Mouse (Mus musculus): ENCODE data around the gene Eno1. TPM values are rescaled to one million over a fixed set of nuclear protein-coding genes. Genes with fewer than 3 reads are reported as not detected.

The Eno1 gene
- polyA plus RNA-seq, 1 experiment: 1,007 TPM

DNA sequence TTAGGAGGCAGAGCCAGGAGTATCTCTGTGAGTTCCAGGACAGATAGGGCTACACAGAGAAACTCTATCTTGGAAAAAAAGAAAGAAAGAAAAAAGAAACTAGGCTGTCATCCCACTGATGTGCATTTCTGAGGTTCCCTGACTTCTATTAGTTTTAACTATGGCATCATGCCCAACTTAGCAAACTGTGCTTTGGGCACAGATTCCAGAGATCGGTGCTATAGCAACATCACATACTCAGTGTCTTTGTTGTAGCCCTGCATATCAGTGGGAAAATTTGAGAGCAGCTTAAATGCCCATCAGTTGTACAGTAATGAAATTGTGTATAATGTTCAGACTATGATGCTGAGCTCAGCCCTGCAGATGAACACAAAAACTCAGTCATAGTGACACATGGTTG is 10.8 kb upstream of the Eno1 start:
- DNase-seq (ENCODE audit: extremely low spot score in 1 of 2, low spot score in 1 of 2): no peak

DNA sequence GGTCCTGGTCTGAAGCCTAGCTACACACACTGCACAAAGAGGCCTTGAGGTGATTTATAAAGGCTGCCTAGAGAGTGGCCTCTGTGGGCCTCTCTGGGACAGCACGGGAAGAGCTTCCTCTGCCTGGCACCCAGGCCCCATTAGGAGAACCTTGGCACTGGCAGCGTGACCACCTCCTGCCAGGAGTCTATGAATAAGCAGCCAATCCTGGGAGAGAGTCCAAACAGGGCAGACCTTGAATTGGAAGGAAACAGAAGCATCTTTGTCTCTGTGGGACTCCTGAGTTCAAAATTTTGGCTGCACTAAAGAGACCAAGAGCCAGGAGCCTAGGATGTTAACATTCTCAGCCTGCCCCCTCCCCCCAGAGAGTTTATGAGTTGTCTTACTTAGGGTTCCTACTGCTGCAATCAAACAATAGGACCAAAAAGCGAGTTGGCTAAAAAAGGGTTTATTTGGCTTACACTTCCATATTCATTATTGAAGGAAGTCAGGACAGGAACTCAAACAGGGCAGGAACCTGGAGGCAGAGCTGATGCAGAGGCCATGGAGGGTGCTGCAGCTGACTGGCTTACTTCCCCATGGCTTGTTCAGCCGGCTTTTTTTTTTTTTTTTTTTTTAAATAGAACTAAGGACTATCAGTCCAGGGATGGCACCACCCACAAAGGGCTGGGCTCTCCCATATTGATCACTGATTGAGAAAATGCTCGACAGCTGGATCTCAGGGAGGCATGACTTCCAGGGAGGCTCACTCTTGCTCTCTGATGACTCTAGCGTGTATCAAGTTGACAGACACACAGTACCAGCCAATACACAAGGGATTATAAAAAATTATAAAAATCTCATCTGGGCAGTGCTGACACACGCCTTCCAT is 9.5 kb upstream of the Eno1 start:
- DNase-seq (ENCODE audit: extremely low spot score in 1 of 2, low spot score in 1 of 2): peak; percentile 74 to 76

GRCm38 (mm10) chr4:150228581-150229348 is 7.8 kb upstream of the Eno1 start:
- no peak for DNase-seq (ENCODE audit: extremely low spot score in 1 of 2, low spot score in 1 of 2)

DNA sequence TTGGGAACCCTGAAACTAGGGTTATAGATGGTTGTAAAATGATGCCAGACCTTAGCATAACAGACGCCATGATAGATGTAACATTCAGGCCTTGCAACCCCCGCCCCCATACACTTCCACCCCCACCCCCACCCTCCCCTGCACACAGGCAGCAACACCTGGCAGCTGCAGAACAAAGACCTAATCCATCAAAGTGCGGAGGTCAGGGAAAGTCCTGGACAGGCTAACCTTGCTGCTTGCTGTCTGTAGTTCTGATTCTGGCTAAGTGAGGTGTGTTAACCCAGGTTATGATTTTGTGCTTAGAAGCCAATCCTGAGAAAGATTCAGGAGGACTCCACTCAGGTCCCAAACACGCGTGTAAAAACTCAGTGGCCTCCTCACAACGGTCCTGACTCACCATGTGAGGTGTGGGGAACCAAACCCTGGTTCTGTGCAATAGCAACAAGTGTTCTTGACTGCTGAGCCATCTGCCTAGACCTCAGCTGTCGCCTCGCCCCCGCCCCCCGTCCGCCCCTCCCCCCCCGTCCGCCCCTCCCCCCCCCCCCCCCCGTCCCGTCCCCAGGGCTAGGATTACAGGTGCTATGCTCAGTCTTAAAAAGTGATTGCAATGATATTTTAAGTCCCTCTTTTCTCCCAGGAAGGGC is 6.7 kb upstream of the Eno1 start:
- DNase-seq (ENCODE audit: extremely low spot score in 1 of 2, low spot score in 1 of 2): no peak

GRCm38 (mm10) chr4:150230460-150231407 is 5.8 kb upstream of the Eno1 start:
- DNase-seq (ENCODE audit: extremely low spot score in 1 of 2, low spot score in 1 of 2): peak; percentile 82 to 84

GRCm38 (mm10) chr4:150231871-150232270 is 4.7 kb upstream of the Eno1 start:
- DNase-seq (ENCODE audit: extremely low spot score in 1 of 2, low spot score in 1 of 2): no peak

DNA sequence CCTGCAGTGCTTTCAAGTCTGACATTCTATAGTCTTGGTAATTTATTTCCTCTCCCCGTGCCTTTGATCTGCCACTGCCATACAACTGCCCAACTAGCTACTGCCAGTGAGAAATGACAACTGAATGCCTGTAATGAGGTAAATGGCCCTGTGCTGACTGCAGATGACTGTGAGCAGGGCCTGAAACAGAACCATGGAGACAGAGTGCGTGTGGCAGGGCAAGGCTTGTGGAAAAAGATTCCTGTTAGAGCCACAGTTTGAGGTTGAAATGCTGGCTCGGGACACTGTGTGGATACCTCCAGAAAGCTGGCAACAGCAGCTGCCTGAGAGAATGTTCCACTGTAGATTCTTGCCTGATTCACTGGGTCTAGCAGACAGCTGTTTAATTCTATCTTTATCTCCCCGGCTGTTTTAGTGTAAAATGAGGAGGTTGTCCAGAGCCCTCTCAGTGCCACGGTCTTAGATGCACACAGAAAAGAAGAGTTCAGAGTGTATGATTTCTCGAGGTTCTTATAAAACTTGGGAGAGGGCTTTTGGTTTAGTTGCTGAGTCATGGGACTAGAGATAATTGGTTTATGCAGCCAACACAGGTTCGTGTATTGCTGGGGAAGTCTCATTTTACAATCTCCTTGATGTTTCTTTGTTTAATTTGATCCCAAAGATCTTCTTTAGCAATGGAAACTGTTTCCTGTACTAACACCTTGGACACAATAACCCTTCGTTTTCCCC is 1.8 kb upstream of the Eno1 start:
- no peak for DNase-seq (ENCODE audit: extremely low spot score in 1 of 2, low spot score in 1 of 2)

DNA sequence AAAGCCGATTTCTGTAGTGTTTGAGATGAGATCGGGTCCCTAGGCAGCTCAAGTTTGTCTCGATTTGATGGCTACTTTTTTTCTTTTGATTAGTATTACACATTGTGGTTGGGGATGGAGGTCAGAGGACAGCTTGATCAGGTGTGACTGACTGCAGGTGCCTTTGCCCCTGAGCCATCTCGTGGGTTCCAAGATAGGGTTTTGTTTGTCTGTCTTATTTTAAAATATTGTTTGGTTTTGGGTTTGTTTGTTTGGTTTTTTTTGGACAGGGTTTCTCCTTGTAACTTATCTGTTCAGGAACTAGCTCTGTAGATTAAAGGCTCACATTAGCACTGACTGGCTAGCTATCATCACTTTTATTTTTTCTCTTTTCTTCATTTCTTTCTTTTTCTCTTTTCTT is 936 bp upstream of the Eno1 start:
- DNase-seq (ENCODE audit: extremely low spot score in 1 of 2, low spot score in 1 of 2): no peak

GRCm38 (mm10) chr4:150236031-150236430 is 490 bp upstream of the Eno1 start:
- no peak for DNase-seq (ENCODE audit: extremely low spot score in 1 of 2, low spot score in 1 of 2)

GRCm38 (mm10) chr4:150237636-150238361 is 1.3 kb downstream of the Eno1 start:
- no peak for DNase-seq (ENCODE audit: extremely low spot score in 1 of 2, low spot score in 1 of 2)

DNA sequence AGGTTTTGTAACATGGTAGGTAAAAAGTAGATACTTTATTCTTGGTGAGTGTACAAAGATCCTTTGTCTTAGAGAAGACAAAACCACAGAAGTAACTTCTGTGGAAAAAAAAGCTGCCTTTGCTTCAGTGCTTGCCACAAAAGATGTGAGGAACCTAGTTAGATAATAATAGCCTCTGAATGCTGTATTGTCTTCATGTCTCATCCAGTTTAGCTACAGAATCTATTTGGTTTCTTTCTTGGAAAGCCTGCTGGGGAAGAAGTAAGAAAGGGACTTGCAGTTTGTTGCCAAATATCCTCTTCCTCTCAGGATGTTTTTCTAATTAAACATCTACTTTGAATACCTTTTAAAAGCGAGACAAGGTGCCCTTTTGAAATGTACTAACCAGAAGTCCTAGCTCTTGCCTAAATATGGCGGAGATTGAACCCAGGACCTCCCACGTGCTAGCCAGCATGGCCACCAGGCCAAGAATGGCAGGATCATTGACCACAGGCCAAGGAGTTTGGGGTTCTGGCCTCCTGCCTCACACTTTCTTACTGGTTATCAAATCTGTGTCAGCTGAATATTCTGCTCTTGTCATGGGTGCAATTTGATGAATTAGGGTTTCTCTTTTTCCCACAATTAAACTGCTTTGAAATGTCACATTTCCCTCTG is 2.0 kb downstream of the Eno1 start:
- no peak for DNase-seq (ENCODE audit: extremely low spot score in 1 of 2, low spot score in 1 of 2)

GRCm38 (mm10) chr4:150239087-150239480 is 2.6 kb downstream of the Eno1 start:
- DNase-seq (ENCODE audit: extremely low spot score in 1 of 2, low spot score in 1 of 2): no peak

GRCm38 (mm10) chr4:150239503-150239902 is 3.0 kb downstream of the Eno1 start:
- DNase-seq (ENCODE audit: extremely low spot score in 1 of 2, low spot score in 1 of 2): no peak

DNA sequence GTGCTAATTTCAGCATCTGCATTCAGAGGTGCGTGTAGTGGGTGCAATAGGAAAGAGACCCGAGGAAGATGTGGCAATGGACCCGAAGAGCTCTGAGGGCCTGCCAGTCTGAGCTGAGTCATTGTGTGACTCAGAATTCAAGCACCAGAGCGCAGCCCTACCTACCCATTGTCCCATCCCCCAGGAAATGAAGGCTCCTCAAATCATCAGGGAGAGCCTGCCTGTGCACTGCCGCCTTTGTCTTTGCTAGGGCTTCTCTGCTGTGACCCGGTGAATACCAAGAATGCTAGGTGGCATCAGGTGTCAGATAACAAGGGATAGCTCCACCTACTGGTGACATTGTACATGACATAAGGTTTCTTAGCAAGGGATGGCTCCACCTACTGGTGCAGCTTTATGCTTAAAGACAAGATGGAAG is 3.4 kb downstream of the Eno1 start:
- peak in 1 of 2 experiments; percentile 95 for DNase-seq (ENCODE audit: extremely low spot score in 1 of 2, low spot score in 1 of 2)

- no peak for DNase-seq (ENCODE audit: extremely low spot score in 1 of 2, low spot score in 1 of 2)
These were observed 3.9 kb downstream of the Eno1 start for GRCm38 (mm10) chr4:150240381-150240886.

DNA sequence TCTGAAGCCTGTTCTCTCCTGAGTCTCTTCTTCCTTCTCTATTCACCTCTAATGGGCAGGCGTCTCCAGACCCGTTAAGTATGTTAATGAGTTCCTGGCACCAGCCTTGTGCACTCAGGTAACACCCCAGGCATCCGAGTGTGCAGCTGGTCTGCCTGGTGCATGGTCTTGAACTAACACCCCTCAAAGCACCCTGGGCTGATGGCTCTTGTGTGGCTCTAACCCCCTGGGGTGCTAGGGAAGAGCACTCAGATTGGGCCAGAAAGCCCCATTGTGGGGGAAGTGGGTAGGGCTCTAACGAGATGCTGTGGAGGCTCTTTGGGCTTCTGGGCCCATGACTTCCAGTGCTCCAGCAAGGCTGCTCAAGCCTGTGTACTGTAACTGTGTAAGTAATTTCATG is 5.2 kb downstream of the Eno1 start:
- no peak for DNase-seq (ENCODE audit: extremely low spot score in 1 of 2, low spot score in 1 of 2)

DNA sequence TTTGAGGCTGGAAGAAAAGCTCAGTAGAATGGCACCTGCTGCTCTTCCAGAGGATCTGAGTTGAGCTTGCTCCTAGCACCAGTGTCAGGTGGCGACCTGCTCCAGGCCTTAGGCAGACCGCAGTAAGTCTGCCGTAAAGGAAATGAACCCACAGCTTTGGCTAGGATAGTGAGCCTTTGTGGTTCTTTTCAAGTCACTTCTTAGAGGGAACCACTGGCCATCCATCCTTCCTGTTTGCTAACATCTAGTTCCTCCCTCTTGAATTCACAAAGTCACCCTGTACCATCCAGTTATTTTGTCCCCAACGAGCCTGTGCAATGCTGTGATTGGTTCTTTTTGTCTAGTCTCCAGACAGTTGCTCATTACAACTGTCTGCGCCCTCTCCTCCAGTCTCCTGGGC is 6.2 kb downstream of the Eno1 start:
- DNase-seq (ENCODE audit: extremely low spot score in 1 of 2, low spot score in 1 of 2): no peak

DNA sequence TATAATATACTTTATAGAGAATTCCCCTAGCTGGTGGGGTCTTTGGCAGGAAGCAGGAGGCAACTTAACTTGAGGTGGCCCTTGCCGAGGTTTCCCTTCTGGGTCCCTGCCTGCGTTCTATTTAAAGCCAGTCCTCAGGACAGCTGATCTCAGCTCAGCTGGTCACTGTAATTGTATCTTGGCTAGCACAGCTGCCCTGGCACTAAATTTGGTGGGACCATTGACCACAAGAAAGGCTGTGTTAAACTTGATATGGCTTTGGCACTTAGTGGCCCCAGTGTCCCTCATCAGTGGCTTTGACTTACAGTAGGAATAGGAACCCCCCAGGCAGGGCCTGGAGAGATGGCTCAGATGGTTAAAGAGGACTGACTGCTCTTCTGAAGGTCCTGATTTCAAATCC is 9.4 kb downstream of the Eno1 start:
- no peak for DNase-seq (ENCODE audit: extremely low spot score in 1 of 2, low spot score in 1 of 2)

Measured in frontal cortex, adult 2 months (tissue).